In genomic region chr1:59152346-59152745, GRCm38 (mm10) we compare ENCODE assay signal across 23 mouse cellular contexts. TPM values are rescaled to one million over a fixed set of nuclear protein-coding genes. Genes with fewer than 3 reads are reported as not detected.
"Had no signal": no experiment of that assay in that cellular context is flagged by ENCODE, and none has a peak within 500 bp of the region (broad histone marks: within the 10 kb centered on the region; RNA-seq: fewer than 3 reads in every experiment).

No protein-coding gene starts in this region.

- H3K27ac ChIP-seq: midbrain, embryonic 10.5 days; midbrain, embryonic 12.5 days; neural tube, embryonic 13.5 days; neural tube, embryonic 15.5 days had no signal

- ATAC-seq: midbrain, embryonic 16.5 days had no signal

- H3K4me2 ChIP-seq: lung, embryonic 14.5 days; midbrain, embryonic 12.5 days; neural tube, embryonic 13.5 days; neural tube, embryonic 15.5 days had no signal

- H3K27me3 ChIP-seq: midbrain, embryonic 12.5 days; neural tube, embryonic 13.5 days; neural tube, embryonic 15.5 days had no signal

- H3K4me1 ChIP-seq: midbrain, embryonic 10.5 days; midbrain, embryonic 12.5 days; neural tube, embryonic 13.5 days; neural tube, embryonic 15.5 days had no signal

- H3K9ac ChIP-seq: lung, embryonic 14.5 days; midbrain, embryonic 12.5 days; neural tube, embryonic 13.5 days; neural tube, embryonic 15.5 days had no signal

- H3K9me3 ChIP-seq: midbrain, embryonic 10.5 days; midbrain, embryonic 12.5 days; neural tube, embryonic 13.5 days; neural tube, embryonic 15.5 days had no signal

- DNase-seq: lung, adult 18-20 months; lung, embryonic 14.5 days; lung, postnatal 10 days; lung, postnatal 4 days; midbrain, embryonic 14.5 days; right cerebral cortex, postnatal 14 days; spleen, adult 18-20 months; thymus, adult 2 months; thymus, postnatal 25 days; thymus, postnatal 4 days had no signal

- H3K36me3 ChIP-seq: midbrain, embryonic 10.5 days; midbrain, embryonic 12.5 days; neural tube, embryonic 13.5 days; neural tube, embryonic 15.5 days had no signal

- H3K4me3 ChIP-seq: midbrain, embryonic 10.5 days; midbrain, embryonic 12.5 days; myocyte; neural tube, embryonic 13.5 days; neural tube, embryonic 15.5 days had no signal

RNA-seq across cellular contexts. Expression of gene C2cd6, which starts 57.6 kb away (rescaled TPM):
- total RNA-seq: megakaryocyte, adult 5-6 weeks; megakaryocyte-erythroid progenitor cell, adult 5-6 weeks had no signal
- polyA plus RNA-seq: liver, embryonic 16.5 days; lung, embryonic 14.5 days; lung, embryonic 16.5 days; midbrain, embryonic 10.5 days; midbrain, embryonic 12.5 days; midbrain, embryonic 16.5 days; myocyte; neural tube, embryonic 11.5 days; neural tube, embryonic 13.5 days; stomach, embryonic 14.5 days; thymus, adult 2 months; urinary bladder, adult 2 months had no signal
